Mouse (Mus musculus) liver, embryonic 14.5 days (tissue): ENCODE measurements around the gene Bmp7.

Source experiments
- CTCF ChIP-seq: IDR thresholded peaks from 2 replicates; pipeline ENCODE4 v1.5.1; 2016; ENCODE audit warnings: antibody characterized with exemption, low read depth, control low read depth
- EP300 ChIP-seq: IDR thresholded peaks from 2 replicates; pipeline ENCODE4 v1.6.1; 2016; ENCODE audit warnings: antibody characterized with exemption, low read depth

DNA sequence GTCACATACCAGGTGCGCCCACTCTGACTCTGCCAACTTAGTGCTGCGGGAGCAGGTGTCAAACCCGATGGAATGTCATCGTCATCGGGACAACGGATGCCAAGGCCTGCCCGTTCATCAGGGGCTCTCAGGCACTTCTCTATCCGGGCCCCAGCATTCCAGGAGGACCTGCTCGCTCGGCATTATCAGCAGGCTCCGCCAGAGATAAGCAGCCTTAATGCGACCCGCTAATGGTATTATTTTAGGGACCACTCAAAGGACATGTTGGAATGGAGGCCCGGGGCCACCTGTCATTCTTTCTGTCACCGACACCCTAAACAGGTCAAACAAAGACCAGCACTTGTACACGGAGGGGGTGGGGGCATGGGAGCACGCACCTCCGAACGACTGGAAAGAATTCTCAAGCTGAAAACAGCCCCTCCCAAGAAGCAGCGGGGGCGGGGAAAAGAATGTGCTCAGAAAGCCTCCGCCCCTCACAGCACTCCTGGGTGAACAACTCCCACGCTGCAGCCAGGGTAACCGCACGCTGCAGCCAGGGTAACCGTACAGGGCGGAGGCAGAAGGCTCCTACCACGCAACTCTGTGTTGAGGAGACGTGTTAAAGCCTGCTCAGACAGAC lies 77.2 kb downstream of the Bmp7 start:
- TF ChIP-seq CTCF, result no peak
- TF ChIP-seq EP300, result no peak
